Mouse (Mus musculus): ENCODE data around the gene Kcnd3. TPM values are rescaled to one million over a fixed set of nuclear protein-coding genes. Genes with fewer than 3 reads are reported as not detected.

Gene Kcnd3
- polyA plus RNA-seq (2012; rRNA removed) = 5.0 TPM in 2 replicates

DNA sequence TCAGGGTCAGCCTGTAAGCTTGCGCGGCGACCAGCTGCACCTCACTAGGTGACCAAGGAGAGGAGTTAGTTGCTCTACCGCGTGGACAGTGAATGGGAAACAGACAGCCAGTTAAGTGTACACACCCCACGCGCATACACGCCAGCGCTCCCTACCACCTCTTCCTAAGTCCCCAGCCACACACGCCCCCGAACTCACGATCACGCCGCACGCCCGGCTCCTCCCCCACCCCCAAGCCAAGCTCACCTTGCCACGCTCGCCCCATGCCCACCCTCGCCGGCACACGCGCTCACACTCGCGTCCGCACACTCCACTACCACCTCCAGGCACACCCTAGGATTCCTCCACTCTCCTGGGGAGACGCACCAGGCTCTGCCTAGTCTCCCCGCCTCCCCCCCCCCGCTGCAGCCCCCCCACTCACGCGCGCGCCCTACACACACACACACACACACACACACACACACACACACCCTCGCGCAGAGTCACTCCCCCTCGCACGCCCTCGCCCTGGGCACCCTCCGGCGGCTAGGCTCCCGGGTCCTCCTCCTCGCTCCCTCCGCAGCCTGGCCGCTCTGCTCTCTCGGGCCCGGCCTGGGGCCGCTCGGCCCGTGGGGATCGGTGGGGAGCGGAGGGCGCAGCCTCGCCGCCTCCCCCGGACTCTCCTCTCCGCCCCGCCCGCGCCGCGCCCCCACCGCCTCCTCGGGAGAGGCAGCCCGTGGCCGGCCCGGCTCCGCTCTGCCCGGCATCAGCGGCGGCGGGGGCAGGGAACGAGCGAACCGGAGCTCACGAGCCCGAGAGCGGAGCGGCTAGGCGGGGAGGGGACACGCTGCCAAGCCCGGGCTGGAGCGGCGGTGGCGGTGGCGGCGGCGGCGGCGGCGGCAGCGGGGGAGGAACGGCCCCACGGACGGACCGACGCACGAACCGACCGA lies at the start of gene Kcnd3:
TSS of gene Kcnd3 (plus strand) at position 704 of the 929 bp plus-strand sequence.
- no peak within 1 kb of the TSS for H3K27ac ChIP-seq (ENCODE audit: insufficient read depth, low read depth, low read length)
- peak; percentile 32 for DNase-seq
- no peaks in the 10 kb centered on the region for H3K4me1 ChIP-seq (ENCODE audit: control insufficient read depth, insufficient read depth, low read length)
- H3K27me3 ChIP-seq (replicated peaks; ENCODE audit: control insufficient read depth, insufficient read depth, low read length) = peaks cover 1% of the 10 kb centered on the region
- 2% methylated on average over 90 of the region's 98 CpGs for WGBS
- H3K4me3 ChIP-seq (ENCODE audit: insufficient read depth, low read depth, low read length) = peak within 1 kb of the TSS; percentile 55
- H3K36me3 ChIP-seq (ENCODE audit: control insufficient read depth, insufficient read depth, low read length) = no peaks in the 10 kb centered on the region
- TF ChIP-seq POLR2A (IDR thresholded peaks at IDR 0.05; ENCODE audit: low read depth, low read length) (no peak), CTCF (conservative IDR thresholded peaks at IDR 0.05; ENCODE audit: insufficient read depth, insufficient read length, low read depth, low read length) (no peak)

DNA sequence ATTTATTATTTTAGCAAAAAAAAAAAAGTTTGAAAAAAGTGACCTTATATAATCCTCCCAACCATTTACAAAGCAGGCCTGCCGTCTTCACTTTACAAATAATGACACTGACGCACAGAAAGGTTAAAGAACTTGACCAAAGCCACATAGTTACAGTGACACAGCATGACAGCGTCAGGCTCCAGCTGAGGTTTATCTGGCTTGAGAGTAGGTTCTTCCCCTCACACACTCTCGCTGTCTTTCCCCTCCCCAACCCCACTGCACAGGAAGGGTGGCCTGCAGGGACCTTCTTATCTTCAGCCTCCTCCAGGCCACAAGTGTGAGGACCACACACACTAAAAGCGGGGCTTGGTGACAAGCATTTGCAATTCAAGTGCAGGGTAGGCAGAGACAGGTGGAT lies 49.5 kb upstream of the Kcnd3 start:
- H3K27ac ChIP-seq (ENCODE audit: insufficient read depth, low read depth, low read length) = no peak overlapping the region
- WGBS = 70% methylated on average over 5 of the region's 5 CpGs
- no peak overlapping the region for H3K4me3 ChIP-seq (ENCODE audit: insufficient read depth, low read depth, low read length)
- TF ChIP-seq POLR2A (IDR thresholded peaks at IDR 0.05; ENCODE audit: low read depth, low read length) (no peak), CTCF (conservative IDR thresholded peaks at IDR 0.05; ENCODE audit: insufficient read depth, insufficient read length, low read depth, low read length) (no peak)
- peak; percentile 62 for DNase-seq
- no peaks in the 10 kb centered on the region for H3K36me3 ChIP-seq (ENCODE audit: control insufficient read depth, insufficient read depth, low read length)
- H3K4me1 ChIP-seq (ENCODE audit: control insufficient read depth, insufficient read depth, low read length) = no peaks in the 10 kb centered on the region
- H3K27me3 ChIP-seq (replicated peaks; ENCODE audit: control insufficient read depth, insufficient read depth, low read length) = no peaks in the 10 kb centered on the region

DNA sequence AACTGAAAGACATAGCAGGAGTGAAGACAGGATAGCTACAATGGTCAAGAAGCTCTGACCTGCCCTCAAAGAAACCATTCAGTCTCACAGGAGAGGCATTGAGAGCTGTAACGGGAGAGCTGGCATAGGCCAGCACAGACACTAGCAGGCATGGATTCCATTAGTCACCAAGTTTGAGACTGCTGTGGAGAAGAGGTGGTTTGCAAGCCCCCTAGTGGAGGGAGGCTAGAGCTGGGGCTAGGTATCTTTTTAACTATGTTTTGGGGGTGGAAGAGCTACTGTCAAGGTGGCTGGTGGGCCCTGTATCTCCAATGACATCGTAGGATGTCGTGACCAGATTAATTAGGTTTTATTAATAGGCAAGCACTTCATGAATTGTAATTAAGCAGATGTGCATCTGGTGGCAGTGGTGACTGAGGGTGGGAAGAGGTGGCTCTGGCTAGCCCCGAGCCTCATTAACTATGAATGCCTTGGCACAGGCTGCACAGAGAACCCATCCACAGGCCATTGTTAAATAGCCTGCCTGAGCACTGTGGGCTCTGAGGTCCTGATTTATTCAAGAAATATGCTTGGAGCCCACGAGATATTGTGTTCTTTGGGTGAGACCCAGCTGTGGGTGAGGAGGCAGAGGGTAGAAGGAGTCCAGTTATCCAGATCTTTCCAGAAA lies 48.6 kb upstream of the Kcnd3 start:
- no peak for DNase-seq
- H3K36me3 ChIP-seq (ENCODE audit: control insufficient read depth, insufficient read depth, low read length) = no peaks in the 10 kb centered on the region
- WGBS = 60% methylated on average over 5 of the region's 5 CpGs
- no peak overlapping the region; the same call in 1 of the 2 replicates for H3K27ac ChIP-seq (ENCODE audit: insufficient read depth, low read depth, low read length)
- no peak overlapping the region for H3K4me3 ChIP-seq (ENCODE audit: insufficient read depth, low read depth, low read length)
- no peaks in the 10 kb centered on the region for H3K27me3 ChIP-seq (replicated peaks; ENCODE audit: control insufficient read depth, insufficient read depth, low read length)
- no peak for TF ChIP-seq POLR2A (IDR thresholded peaks at IDR 0.05; ENCODE audit: low read depth, low read length)
- no peak; the same call in 1 of the 2 replicates for TF ChIP-seq CTCF (conservative IDR thresholded peaks at IDR 0.05; ENCODE audit: insufficient read depth, insufficient read length, low read depth, low read length)
- H3K4me1 ChIP-seq (ENCODE audit: control insufficient read depth, insufficient read depth, low read length) = no peaks in the 10 kb centered on the region

DNA sequence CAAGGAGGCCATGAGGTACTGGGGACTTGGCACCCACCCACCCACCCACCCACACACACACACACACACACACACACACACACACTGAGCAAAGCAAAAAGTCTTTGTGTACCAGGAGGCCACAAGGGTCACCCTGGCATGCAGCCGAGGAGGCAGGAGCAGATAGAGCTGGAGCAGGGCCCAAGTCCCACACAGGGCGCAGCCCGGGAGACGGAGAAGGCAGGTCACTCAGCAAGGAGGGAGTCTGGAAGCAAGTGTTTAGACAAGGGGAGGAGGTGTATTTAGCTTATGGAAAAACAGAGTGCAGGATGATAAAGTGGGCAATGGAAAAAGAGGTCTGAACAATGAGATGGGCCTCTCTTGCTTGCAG lies 48.1 kb upstream of the Kcnd3 start:
- Histone ChIP-seq H3K36me3 (ENCODE audit: control insufficient read depth, insufficient read depth, low read length) (no peaks in the 10 kb centered on the region), H3K4me3 (ENCODE audit: insufficient read depth, low read depth, low read length) (no peak overlapping the region), H3K4me1 (ENCODE audit: control insufficient read depth, insufficient read depth, low read length) (no peaks in the 10 kb centered on the region), H3K27me3 (replicated peaks; ENCODE audit: control insufficient read depth, insufficient read depth, low read length) (no peaks in the 10 kb centered on the region), H3K27ac (ENCODE audit: insufficient read depth, low read depth, low read length) (no peak overlapping the region)
- no peak for TF ChIP-seq CTCF (conservative IDR thresholded peaks at IDR 0.05; ENCODE audit: insufficient read depth, insufficient read length, low read depth, low read length)
- TF ChIP-seq POLR2A (IDR thresholded peaks at IDR 0.05; ENCODE audit: low read depth, low read length) = no peak
- DNase-seq = peak; percentile 24
- WGBS = 42% methylated on average over 4 of the region's 4 CpGs

DNA sequence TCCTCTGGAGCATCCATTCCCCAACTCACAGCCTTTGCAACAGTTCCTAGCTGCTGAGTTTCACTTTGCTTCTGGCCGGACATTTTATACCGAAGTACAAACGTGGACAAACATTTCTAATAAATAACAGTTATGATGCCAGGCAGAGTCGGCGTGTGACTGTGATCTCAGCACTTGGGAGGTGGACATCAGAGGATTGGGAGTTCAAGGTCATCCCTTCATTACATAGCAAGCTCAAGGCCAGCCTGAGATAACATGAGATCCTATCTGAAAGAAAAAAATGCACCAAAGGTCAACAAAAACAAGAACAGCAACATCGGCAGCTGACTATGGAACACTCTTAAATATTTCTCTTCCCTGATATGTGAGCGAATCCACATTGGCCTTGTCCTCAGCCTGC lies 46.6 kb upstream of the Kcnd3 start:
- Histone ChIP-seq H3K27me3 (replicated peaks; ENCODE audit: control insufficient read depth, insufficient read depth, low read length) (no peaks in the 10 kb centered on the region), H3K4me1 (ENCODE audit: control insufficient read depth, insufficient read depth, low read length) (no peaks in the 10 kb centered on the region), H3K4me3 (ENCODE audit: insufficient read depth, low read depth, low read length) (no peak overlapping the region), H3K27ac (ENCODE audit: insufficient read depth, low read depth, low read length) (peak overlapping the region; percentile 58; the same call in 1 of the 2 replicates), H3K36me3 (ENCODE audit: control insufficient read depth, insufficient read depth, low read length) (no peaks in the 10 kb centered on the region)
- peak; percentile 29 for DNase-seq
- TF ChIP-seq CTCF (conservative IDR thresholded peaks at IDR 0.05; ENCODE audit: insufficient read depth, insufficient read length, low read depth, low read length) (no peak), POLR2A (IDR thresholded peaks at IDR 0.05; ENCODE audit: low read depth, low read length) (no peak)
- 61% methylated on average over 7 of the region's 7 CpGs for WGBS

DNA sequence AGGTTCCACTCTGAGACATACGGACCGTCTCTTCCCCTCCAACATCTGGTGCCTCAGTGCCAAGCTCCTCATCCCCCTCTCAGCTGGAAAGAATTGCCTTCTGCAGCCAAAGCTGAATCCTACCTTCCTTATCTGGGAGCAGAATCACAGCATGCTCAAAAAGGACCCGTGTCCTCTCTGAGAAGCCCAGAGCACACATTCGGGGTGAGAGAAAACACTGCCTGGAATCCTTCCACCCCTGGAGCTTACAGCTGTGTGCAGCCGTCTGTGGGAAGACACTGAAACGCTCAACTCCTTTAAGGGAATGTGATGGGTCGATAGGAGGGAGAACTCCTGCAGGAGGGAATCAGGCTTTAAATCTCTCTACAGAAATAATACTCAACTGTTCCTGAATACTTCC lies 46.1 kb upstream of the Kcnd3 start:
- WGBS = 27% methylated on average over 7 of the region's 7 CpGs
- Histone ChIP-seq H3K27me3 (replicated peaks; ENCODE audit: control insufficient read depth, insufficient read depth, low read length) (no peaks in the 10 kb centered on the region), H3K36me3 (ENCODE audit: control insufficient read depth, insufficient read depth, low read length) (no peaks in the 10 kb centered on the region), H3K4me1 (ENCODE audit: control insufficient read depth, insufficient read depth, low read length) (no peaks in the 10 kb centered on the region), H3K27ac (ENCODE audit: insufficient read depth, low read depth, low read length) (peak overlapping the region; percentile 58; the same call in 1 of the 2 replicates), H3K4me3 (ENCODE audit: insufficient read depth, low read depth, low read length) (no peak overlapping the region)
- peak; percentile 29 for DNase-seq
- TF ChIP-seq POLR2A (IDR thresholded peaks at IDR 0.05; ENCODE audit: low read depth, low read length) (no peak), CTCF (conservative IDR thresholded peaks at IDR 0.05; ENCODE audit: insufficient read depth, insufficient read length, low read depth, low read length) (no peak)

DNA sequence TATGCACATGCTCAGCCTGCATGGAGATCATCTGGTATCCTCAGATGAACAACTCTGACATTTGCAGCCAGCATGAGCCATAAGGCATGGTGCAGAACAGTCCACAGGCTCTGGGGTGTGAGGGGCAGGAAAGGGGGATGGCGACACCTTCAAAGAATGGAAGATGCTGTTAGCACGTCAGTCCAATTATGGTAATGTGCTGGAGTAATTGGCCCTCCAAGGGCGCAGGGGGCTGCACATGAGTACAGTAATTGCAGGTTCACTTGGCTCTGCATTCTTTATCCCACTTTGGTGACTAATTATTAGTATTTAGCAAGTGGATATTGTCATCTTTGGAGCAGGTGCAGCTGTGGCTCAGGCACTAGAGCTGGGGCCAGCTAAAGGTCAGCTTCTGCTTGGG lies 43.9 kb upstream of the Kcnd3 start:
- H3K4me3 ChIP-seq (ENCODE audit: insufficient read depth, low read depth, low read length) = no peak overlapping the region
- no peak for DNase-seq
- no peaks in the 10 kb centered on the region for H3K4me1 ChIP-seq (ENCODE audit: control insufficient read depth, insufficient read depth, low read length)
- WGBS = 61% methylated on average over 3 of the region's 3 CpGs
- no peaks in the 10 kb centered on the region for H3K36me3 ChIP-seq (ENCODE audit: control insufficient read depth, insufficient read depth, low read length)
- no peaks in the 10 kb centered on the region for H3K27me3 ChIP-seq (replicated peaks; ENCODE audit: control insufficient read depth, insufficient read depth, low read length)
- H3K27ac ChIP-seq (ENCODE audit: insufficient read depth, low read depth, low read length) = no peak overlapping the region
- no peak for TF ChIP-seq POLR2A (IDR thresholded peaks at IDR 0.05; ENCODE audit: low read depth, low read length)
- TF ChIP-seq CTCF (conservative IDR thresholded peaks at IDR 0.05; ENCODE audit: insufficient read depth, insufficient read length, low read depth, low read length) = no peak
